Mouse (Mus musculus) cerebellum, postnatal 14 days (tissue): ENCODE results near the gene Plxna4.

Experiments
- DNase-seq, 2 experiments: peaks; one replicate each; pipeline ENCODE4 v3.0.0; 2021; ENCODE audit warnings: mixed read lengths in 2 of 2

Gene Plxna4

DNA sequence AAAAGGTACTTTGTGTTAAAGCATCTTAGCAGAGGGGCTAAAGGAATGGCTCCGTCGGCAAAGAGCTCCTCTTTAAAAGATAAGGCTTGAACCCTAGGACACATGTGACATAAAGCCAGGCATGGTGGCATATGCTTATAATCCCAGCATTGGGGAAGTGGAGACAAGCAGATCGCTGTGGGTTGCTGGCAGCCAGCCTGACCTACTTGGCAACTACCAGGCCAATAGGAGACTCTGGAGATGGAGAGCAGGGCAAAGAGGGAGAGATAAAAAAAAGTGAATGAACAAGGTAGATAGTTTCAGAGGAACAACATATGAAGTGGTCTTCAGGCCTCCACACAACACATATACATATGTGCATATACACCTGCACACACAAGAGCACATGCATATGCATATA is 189.7 kb downstream of the Plxna4 start:
- peak; percentile 69 to 82 for DNase-seq

DNA sequence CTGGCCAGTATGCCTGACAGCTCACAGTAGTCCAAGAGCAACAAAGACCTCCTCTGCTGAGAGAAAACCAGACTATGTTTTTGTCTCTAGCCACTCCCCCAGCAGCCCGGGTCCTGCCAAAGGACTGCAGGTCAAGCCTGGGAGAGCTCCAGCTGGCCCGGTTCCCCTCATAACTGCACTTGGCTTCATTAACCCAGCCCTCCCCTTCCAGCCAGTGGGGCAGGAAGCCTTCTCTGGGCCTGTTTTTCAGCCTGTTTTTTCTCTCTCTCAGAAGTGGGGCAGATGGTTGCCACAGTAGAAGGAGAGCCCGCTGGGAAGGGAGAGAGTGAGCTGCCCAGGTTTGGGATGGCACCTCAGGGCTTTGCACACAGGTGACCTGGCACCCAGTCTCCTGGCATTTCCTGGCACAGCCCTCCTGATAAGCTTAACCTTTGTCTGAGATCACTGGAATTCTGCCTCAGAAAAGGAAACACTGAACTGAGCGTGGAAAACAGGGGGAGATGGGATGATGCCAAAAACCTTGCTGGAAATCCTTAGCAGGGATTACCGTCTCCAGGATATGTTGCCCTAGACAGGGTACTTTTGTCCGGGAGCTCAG is 190.8 kb downstream of the Plxna4 start:
- DNase-seq, result peak; percentile 98

DNA sequence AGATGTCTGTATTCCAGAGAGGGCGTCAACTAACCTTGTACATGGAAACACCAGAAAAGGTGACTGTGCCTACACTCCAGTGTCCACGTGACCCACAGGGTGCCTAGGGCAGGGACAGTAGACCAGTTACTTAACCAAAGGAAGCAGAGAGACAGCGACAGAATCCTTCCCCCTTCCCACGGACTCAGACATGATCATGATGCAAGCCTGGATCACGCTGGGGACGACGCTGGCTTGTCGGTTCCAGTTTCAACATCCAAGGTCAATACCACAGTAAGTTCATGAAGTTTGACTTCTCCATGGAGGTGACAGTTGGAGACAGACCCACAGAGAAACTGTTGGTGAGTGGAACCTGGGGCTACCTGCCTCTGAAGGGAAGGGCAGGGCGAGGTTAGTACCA is 192.6 kb downstream of the Plxna4 start:
- no peak for DNase-seq

DNA sequence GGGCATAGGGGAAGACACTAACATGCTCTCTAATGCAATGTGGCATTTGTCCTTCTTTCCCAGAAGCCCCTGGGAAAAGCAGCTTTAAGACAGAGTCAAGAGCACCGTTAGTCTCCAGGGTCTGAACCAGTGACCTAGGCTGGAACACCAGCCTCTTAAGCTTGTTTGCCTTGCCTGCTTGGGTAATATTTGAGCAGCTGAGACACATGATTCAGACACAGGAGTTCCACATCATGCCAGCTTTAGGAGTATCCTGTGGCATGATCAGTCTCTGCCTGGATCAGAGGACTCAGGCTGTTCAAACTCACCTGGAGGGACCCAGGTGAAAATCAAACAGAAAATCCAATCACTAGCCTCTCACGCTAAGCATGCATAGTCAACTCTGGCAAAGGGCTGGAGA is 195.7 kb downstream of the Plxna4 start:
- no peak for DNase-seq

DNA sequence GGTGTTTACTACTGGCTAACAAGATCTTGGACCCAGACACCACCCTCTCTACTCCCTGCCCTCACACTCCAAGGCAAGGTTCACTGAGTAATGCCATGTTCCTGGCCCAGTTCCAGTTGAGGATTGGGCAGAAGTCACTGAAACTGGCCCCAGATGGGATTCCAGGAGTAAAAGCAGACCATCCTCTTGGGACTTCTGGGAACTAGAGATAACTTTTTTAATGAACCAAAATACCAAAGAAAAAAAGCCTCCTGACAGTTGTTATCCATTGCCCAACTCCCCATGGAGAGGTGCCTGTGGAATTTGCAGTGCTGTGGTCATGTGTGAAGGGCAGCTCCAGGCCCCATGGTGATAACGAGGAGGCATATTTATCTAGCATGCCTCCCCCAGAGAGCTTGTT is 199.7 kb downstream of the Plxna4 start:
- DNase-seq, result no peak

DNA sequence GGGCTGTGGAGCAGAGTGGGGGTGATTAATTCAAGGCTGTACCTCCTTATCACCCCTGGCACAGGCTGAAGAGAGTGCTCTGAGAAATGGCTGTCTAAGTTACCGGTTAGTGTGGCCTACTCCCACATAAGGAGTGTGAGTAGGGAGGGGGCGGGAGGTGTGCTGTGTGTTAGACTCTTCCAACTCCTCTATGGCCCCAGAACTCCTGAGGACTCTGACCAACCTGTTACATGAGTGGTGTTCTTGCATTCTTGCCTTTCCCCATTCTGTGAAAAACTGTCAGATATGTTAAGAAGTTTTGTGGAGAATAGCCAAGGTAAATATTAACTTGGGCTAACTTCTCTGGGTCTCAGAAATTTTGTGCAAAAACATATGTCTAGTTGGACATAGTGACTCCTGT is 201.1 kb downstream of the Plxna4 start:
- no peak for DNase-seq

DNA sequence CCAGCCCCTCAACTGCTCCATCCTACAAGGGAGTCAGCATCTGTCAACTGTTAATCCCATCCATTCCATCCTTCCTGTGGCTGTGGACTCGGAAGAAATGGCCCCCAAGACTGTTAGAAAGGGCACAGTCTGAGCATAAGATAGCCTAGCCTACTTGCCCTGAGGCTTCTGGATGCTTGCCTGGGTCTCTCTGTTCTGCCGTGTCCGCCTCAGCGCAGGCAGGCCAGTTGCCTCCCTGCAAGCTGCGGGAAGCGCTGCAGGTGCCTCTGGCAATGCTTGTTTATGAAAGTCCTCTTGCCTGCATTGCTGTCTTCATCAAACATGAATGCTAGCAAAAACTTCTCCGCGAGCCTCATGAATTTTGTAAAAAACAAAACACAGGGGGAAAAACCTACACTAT is 203.1 kb downstream of the Plxna4 start:
- DNase-seq, result peak in 1 of 2 experiments; percentile 30

DNA sequence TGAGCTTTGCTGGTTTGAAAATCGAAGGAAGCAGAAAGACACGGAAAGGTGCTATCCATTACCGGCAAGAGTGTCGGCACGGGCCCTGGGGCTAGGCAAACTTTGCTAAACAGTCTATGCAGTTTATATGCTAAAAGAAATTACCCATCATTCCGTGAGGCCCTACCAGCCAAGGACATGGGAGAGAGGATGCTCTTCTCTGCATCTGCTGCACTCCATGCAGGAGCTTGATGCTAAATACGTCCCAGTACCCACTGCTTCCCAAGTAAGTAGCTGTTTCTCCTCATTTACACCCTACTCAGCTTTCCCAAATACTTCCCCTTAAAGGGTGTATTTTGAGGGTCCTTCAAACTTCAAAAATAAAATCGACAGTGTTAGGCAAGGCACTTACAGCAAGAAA is 203.6 kb downstream of the Plxna4 start:
- no peak for DNase-seq

DNA sequence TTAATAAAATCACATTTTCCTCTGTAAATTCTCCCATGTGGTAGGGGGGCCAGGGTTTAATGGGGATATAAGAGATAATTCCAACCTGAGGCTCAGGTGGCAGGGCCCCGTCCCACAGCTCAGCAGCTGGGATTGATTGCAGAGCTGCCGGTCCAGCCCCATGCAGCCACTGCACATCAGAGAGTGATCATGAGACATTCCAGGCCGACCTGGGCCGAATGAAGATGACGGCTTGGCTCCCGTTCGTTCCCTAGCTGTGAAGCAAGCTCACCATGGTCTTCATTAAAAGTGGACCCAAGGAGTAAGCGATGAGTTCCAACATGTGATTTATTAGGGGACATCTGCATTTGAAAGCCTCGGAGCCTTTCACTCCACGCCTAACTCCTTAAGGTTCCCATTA is 206.5 kb downstream of the Plxna4 start:
- DNase-seq, result no peak

DNA sequence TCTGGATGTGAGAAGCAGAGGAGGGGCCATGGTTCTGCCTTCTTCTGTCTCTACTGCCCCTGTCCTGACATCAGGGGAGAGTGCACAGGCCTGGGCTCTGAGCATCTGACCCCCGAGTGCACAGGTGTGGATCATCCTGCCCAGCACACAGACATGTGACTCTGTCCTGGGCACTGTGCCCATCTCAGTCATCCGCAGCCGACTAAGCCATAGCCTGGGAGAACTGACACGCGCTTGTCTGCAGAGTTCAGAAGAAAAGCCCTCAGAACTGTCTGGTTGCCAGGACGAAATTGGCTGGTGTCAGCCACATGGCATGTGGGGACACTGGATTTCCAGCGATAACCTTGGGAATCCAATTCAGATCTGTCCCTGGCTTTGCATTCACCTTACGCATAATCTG is 210.8 kb downstream of the Plxna4 start:
- DNase-seq, result peak; percentile 79 to 82

DNA sequence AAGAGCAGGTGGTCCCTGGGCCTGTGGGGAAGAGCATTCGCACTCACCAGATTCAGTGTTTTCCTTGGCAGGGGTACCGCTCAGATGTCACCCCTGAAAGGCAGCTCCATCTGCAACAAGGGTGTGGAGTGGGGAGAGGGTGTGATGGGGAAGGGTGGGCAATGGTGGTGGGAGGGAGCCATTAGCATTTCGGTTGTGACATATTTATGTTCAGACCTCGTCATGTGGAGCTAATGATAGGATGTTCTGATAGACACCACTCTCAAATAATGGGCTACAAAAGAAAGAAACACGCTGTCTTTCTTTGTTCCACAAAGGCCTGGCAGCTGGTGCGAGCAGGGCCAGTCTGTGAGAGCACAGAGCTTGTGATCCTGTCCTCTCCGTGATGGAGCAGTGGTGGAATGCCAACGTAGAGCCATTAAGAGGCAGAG is 214.0 kb downstream of the Plxna4 start:
- DNase-seq, result no peak

DNA sequence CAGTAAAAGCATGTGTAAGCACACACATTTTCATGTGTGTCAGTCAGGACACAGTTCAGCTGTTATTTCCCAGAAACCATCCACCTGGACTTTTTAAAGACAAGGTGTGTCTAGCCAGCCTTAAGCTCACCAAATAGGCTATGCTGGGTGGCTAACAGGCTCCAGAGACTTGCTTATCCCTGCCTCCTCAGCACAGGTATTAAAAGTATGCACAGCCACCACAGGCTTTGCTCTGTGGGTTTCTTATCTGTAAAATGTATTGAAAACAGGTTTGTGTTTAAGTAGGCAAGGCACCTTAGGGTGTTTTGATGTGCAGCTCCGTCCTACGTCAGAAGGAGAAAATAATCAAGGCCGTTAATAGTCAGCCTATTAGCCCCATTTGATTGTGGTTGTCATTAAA is 218.9 kb downstream of the Plxna4 start:
- DNase-seq, result no peak

DNA sequence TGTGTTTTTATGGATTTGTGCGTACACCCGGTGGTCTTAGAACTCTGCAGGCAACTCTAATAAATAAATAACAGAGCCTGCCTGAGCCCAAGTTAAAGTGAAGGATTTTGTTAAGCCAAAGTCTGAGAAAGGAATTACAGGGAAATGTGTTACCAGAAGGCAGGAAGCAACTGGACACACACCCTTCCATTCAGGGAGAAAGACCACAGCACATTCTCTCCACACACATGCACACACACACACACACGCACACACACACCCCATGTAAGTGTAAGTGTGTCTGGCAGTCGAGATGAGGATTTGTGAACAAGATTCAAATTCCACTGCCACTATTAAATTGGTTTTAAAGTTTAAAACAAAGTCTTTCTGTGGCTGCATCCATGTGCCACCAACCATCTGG is 219.6 kb downstream of the Plxna4 start:
- DNase-seq, result no peak

DNA sequence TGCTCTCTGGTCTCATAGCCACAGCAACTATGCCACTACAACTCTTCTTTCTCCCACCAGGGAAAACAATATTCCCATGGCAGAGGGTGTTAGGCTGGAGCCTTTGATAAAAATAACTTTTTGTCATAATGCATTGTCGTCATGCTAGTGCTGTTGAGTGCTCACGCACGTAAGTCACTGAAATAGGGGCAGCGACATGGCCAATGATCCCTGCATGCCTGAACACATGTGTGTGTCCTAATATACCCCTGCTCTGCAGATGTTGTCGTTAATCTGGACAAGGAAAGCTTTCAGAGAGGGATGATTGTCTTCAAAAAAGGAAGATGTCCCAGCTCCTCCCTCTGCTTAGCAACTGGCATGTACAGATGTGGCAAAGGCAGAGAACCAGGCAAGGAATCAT is 223.1 kb downstream of the Plxna4 start:
- DNase-seq, result no peak

DNA sequence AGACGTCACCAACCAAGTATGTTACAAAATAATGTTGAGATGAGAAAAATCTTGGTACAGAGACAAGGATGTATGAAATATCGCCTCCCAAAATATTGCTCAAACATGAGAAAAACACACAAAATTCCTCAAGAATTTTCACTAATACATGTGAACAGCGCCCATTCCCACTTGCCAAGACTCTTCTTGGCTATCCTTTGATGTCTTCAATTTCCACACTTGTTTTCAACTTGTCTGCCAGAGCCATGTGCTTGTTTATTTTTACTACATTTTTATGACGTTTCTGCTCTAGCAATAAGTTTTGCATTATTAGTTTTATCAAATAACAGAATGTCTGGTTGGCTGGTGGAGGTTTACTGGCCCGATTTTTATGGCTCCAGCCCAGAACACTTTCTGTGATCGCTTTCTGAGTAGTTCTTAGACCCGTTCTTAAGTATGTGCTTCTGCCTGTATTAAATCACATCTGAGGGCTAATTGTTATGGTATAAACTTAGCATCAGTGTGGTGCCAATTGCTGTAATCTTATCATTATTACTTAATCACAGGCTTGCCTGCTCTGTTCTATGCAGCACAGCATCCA is 224.4 kb downstream of the Plxna4 start:
- no peak for DNase-seq

DNA sequence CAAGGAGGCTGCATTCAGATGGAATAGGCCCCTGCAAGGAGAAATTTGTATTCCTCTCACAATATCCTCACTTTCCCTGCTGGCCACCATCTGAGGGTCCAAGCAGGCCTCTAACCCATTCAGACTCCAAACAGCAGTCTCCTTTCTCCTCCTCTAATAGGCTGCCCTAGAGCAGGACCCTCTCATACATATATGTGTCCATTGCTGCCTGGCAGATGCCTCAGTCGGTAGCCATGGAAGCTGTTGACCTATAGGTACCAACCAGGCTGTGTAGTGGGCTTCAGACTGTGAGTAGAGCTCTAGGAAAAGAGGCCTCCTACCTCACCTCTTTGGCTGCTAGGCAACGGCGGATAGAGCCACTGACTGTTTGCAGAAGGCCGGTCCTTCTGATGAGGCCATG is 225.6 kb downstream of the Plxna4 start:
- no peak for DNase-seq

DNA sequence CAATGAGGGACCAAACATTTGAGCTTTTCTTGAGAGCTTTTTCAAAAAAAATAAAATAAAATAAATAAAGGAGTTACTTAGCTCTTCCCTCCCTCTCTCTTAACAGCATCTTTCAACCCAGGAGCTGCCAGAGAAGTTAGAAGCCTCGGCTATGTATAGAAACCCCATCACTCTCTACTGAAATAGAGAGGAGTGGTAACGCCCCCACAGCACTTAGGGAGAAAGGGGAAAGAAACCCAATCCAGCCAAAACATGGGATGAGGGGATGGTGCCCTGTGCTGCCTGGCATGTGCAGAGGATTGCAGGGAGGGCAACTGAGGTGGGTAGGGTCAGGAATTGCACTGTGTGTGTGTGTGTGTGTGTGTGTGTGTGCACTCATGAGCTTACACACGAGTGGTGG is 228.3 kb downstream of the Plxna4 start:
- no peak for DNase-seq

DNA sequence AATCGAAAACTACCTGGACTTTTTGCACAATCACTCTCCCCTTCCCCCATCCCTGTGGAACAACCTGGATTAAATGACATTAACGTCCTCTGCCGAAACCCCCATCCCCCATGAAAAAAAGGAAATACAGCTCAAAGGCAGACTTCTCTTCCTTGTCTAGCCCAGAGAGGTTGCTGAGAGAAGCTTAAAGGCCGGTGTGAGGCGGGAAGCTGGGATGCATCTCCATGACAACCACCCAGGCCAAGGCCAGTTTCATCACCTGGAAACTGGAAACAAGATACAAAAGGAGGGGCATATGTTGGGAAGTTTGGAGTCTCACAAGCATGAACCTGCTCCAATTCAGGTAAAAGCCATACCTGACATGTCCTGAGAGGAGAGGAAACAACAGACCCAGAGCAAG is 230.5 kb downstream of the Plxna4 start:
- no peak for DNase-seq

DNA sequence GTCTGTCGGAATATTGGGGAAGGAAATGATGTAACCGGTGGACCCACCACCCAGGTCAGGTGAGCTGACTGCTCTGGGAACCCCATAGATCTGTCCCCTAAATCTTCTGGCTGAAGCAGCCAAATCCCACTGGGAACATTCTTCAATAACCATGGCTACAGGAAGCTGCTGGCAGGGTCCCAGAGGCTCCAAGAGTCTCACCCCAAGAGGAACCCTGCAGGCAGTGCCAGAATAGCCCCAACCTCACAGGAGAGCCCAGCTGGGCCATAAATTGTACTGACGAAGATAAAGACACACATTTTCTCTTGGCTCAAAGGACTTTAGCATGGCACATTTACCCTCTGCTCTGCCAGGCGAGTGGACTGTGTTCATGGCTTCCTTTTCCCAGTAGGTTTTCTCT is 232.4 kb downstream of the Plxna4 start:
- peak; percentile 32 to 50 for DNase-seq

DNA sequence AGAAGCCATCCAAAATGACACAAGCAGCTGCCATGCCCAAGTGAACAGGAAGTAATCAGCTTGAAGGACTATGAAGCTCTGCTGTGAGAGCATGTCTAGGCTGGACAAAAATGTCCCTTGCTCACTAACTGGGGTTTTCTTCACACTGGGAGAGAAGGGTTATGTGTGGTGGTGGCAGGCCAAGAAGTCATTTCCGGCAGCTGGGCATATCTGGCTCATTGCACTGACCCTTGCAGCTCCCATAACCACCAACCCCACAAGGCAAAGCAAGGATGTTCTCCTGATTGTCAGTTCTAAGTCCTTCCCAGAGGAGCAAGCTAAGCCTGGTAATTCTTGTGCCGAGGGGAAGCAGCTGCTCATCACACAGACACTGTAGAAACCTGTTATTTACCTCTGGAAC is 239.0 kb downstream of the Plxna4 start:
- DNase-seq, result no peak

DNA sequence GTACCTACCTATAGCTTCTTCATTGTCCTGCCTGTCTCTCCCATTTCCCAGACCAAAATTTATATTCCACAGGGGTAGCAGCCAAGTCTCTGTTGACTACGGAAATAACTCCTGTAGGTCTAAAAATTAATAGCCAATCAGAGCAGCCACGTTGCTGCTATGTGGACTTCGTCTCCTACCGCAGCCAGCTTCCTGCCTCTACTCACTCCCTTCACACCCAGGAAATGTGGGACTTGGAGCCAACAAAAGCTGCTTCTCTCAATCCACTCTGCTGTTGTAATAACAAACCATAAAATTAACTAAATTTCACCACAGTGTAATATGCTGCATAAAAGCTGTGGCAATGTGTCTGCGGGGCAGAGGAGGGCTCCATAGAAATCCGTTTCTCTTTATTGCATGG is 239.9 kb downstream of the Plxna4 start:
- DNase-seq, result no peak

DNA sequence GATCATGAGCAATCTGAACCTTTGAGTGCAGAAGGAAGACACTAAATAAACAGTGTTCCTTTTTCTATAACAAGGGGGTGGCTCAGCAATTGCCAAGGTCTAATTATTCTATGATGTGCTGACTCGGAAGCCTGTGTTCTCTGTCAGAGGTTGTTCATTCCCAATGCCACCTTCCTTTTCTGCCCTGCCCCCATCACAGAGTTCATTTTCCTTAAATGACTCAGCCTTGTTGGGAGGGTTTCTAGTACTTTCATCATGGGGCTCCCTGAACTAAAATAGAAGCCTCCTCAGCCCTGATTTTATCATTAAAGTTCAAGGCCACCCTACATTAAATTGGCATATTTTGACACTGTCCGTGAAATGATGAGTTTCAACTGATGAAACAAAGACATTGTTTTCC is 242.0 kb downstream of the Plxna4 start:
- DNase-seq, result no peak

DNA sequence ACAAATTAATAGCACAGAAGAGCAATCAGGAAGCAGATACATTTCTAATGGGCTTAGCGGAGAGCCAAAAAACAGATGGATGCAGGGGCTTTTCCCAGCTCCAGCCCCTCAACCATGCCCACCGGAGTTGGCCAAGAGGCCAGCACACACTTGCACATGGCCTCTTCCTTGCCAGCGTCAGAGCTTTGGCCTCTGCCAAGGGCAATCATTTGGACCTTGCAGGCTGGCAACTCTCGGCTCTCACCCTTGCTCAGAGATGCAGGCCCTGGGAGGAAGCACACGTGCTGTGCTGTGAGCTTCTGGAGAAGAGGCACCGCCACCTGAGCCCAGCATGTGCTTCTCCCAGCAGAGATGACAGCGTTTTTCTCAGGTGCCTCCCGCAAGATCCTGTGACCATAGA is 245.3 kb downstream of the Plxna4 start:
- peak; percentile 43 to 56 for DNase-seq

DNA sequence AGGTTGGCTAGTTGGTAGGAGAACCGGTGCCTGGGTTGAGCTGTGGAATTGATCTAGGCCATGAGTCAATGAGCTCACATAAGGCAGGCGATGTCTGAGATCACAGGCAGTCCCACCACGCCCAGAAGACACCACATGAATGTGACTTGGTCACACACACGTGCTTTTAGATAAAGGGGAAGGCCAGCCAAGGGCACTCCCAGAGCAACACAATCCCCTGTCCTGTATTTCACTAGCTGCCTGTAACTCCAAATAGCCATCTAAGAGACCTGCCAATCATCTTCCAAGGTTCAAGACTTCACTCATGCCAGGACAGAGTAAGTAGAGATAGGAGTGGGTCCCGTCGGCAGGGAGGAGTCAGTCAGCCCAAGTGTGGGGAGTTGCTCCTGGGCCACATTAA is 245.7 kb downstream of the Plxna4 start:
- DNase-seq, result no peak

DNA sequence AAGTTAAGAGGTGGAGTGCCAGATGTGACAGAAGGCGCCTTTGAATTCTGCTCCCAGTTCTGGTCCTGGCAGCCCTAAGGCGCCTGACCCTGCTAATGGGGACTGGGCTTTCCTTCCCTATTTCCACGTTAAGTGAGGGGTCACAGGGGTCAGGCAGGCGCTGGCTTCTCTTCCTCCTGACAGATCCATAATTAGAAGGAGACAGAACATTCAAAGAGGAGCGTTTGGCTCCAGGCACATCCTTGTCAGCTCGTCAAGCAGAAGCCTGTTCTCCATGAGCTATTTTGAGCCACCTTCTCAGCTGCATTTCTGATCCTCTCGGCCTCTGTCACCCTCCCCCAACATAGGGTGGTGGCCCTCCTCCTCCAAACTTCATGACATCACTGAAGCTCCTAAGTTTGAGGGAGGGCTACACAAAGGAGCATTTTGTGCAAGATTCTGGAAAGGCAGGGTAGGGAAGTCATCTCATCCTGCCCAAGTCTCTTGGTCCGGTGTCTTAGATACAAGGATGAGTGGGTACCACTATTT is 249.5 kb downstream of the Plxna4 start:
- no peak for DNase-seq
